ENCODE assay signal across 22 mouse cellular contexts in the genomic region with DNA sequence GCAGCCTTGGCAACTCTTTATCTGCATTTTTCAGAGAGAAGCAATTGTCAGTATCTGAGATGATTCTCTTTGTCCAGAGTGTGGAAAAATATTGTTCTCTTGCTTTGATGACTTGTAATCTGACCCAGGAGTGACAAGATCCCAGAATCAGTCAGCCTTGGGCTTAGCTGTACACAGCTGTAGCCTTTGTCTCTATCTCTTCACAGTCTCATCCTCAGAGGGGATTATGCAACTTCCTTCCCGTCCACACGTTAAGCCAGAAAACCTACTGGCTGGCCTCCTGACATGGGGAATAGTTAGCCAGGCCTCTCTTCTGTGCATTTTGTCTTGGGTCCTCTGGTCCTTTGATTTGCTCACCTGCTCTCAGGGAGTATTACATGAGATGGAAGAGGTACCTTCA. TPM values are rescaled to one million over a fixed set of nuclear protein-coding genes. Genes with fewer than 3 reads are reported as not detected.
A peak's percentile ranks its signal among the peaks of the same experiment; 100 is the strongest.
DNase-seq lines count a peak whose midpoint lies in the region; ATAC-seq and TF ChIP-seq lines count a peak whose summit lies in the region.
"Had no signal": no experiment of that assay in that cellular context is flagged by ENCODE, and none has a peak within 500 bp of the region (broad histone marks: within the 10 kb centered on the region; RNA-seq: fewer than 3 reads in every experiment).

No protein-coding gene starts in this region.

- H3K79me2 ChIP-seq in C2C12 (ENCODE audit: control insufficient read depth, insufficient read depth): no peaks in the 10 kb centered on the region

- TF ChIP-seq CTCF in C2C12 (IDR thresholded peaks at IDR 0.05; ENCODE audit: control insufficient read depth, insufficient read depth, insufficient read length): no peak

- H3K4me1 ChIP-seq in lung, embryonic 16.5 days (replicated peaks; ENCODE audit: control insufficient read depth, insufficient read depth, low read length): peaks cover 22% of the 10 kb centered on the region
- H3K4me1 ChIP-seq: forebrain, embryonic 13.5 days; hindbrain, embryonic 12.5 days had no signal

- intact Hi-C loops in heart, postnatal 25 days (cut with DNase I): no loop called here

- no peak overlapping the region for H3ac ChIP-seq in C2C12 (ENCODE audit: control insufficient read depth, insufficient read length, low read depth)

- no peak overlapping the region for H3K9ac ChIP-seq in lung, embryonic 16.5 days (ENCODE audit: low read length)
- H3K9ac ChIP-seq: embryonic facial prominence, embryonic 13.5 days; forebrain, embryonic 13.5 days; heart, embryonic 13.5 days; hindbrain, embryonic 12.5 days had no signal

- H3K79me3 ChIP-seq in C2C12 (ENCODE audit: low read depth): no peaks in the 10 kb centered on the region

- no peak overlapping the region for H3K4me3 ChIP-seq in lung, embryonic 16.5 days (ENCODE audit: low read length)
- H3K4me3 ChIP-seq in C2C12 (ENCODE audit: insufficient read depth, poor library complexity, severe bottlenecking): no peak overlapping the region
- H3K4me3 ChIP-seq: embryonic facial prominence, embryonic 13.5 days; forebrain, embryonic 13.5 days; gastrocnemius, adult 2 months; heart, embryonic 13.5 days; hindbrain, embryonic 12.5 days had no signal

- WGBS in lung, embryonic 16.5 days: 27% methylated on average over 2 of the region's 2 CpGs

- peak; percentile 31; the same call in 1 of the 2 replicates for ATAC-seq in lung, embryonic 16.5 days (ENCODE audit: low read depth)
- ATAC-seq in granulocyte monocyte progenitor cell, adult 5-6 weeks (replicated peaks; ENCODE audit: poor library complexity, severe bottlenecking): peak; percentile 61
- no peak for ATAC-seq in cerebellum, adult (ENCODE audit: insufficient number of reproducible peaks, low FRiP score, low TSS enrichment)
- ATAC-seq: forebrain, embryonic 13.5 days; hindbrain, embryonic 16.5 days; inflammation-experienced regulatory T-cells, adult 6 months had no signal

- H3K27ac ChIP-seq in lung, embryonic 16.5 days (ENCODE audit: low read length): 0 out of 2 replicates have a peak overlapping the region, but pooled peaks have one; percentile 7
- H3K27ac ChIP-seq: embryonic facial prominence, embryonic 13.5 days; forebrain, embryonic 13.5 days; gastrocnemius, adult 2 months; heart, embryonic 13.5 days; hindbrain, embryonic 12.5 days had no signal

- H3K4me2 ChIP-seq in lung, embryonic 16.5 days (ENCODE audit: low read depth, low read length): no peak overlapping the region
- H3K4me2 ChIP-seq: embryonic facial prominence, embryonic 13.5 days; forebrain, embryonic 13.5 days; heart, embryonic 13.5 days; hindbrain, embryonic 12.5 days had no signal

- H3K9me3 ChIP-seq in lung, embryonic 16.5 days (ENCODE audit: control insufficient read depth, low read length): no peaks in the 10 kb centered on the region
- H3K9me3 ChIP-seq: embryonic facial prominence, embryonic 13.5 days; forebrain, embryonic 13.5 days; heart, embryonic 13.5 days; hindbrain, embryonic 12.5 days had no signal

- DNase-seq in lung, postnatal 10 days: no peak
- DNase-seq in skeletal muscle tissue, adult 2 months (ENCODE audit: low read depth, low spot score): peak; percentile 40
- no peak for DNase-seq in heart, postnatal 25 days (ENCODE audit: low spot score)
- DNase-seq: adrenal gland, adult 2 months; adrenal gland, postnatal 25 days; B cell, adult 2 months; cerebellum, adult 8-10 months; cerebellum, postnatal 25 days; gastrocnemius, adult 2 months; gastrocnemius, postnatal 25 days; heart, postnatal 4 days had no signal

- no peaks in the 10 kb centered on the region for H3K36me3 ChIP-seq in lung, embryonic 16.5 days (ENCODE audit: control insufficient read depth, insufficient read depth, low read length)
- no peaks in the 10 kb centered on the region for H3K36me3 ChIP-seq in C2C12 (ENCODE audit: control insufficient read depth, insufficient read depth)
- H3K36me3 ChIP-seq: embryonic facial prominence, embryonic 13.5 days; heart, embryonic 13.5 days; hindbrain, embryonic 12.5 days had no signal

- H3K27me3 ChIP-seq in lung, embryonic 16.5 days (ENCODE audit: control insufficient read depth, insufficient read depth, low read depth, low read length): no peaks in the 10 kb centered on the region
- H3K27me3 ChIP-seq in C2C12 (ENCODE audit: control insufficient read depth, insufficient read depth, insufficient read length): no peaks in the 10 kb centered on the region
- H3K27me3 ChIP-seq: forebrain, embryonic 13.5 days; hindbrain, embryonic 12.5 days had no signal

TF ChIP-seq in C2C12, 6 proteins besides CTCF, POLR2A, EP300 and RAD21:
- TF ChIP-seq MYOG (IDR thresholded peaks at IDR 0.05; ENCODE audit: control insufficient read depth, extremely low read depth, insufficient read length) (no peak), CEBPB (IDR thresholded peaks at IDR 0.05; ENCODE audit: low read depth) (peak; percentile 42)

RNA-seq across cellular contexts. Expression of a gene that starts 31.4 kb away (rescaled TPM):
- polyA plus RNA-seq in lung, embryonic 16.5 days (2015; fragmentation: Nextera tagmentation; extraction: Ambion mirVana): 106 and 113 TPM in 2 replicates
- polyA plus RNA-seq in C2C12 (2012; fragmentation: generic; extraction: Trizol): 25.9 TPM
- not detected in 2 replicates for total RNA-seq in granulocyte monocyte progenitor cell, adult 5-6 weeks (2014; fragmentation: Nextera tagmentation)
- total RNA-seq in granulocyte monocyte progenitor cell, adult 5-6 weeks (2017): not detected in 2 replicates
- total RNA-seq in heart, postnatal 25 days (2021): 100 to 1,000 TPM in 1 of 2 experiments, 10 to 100 TPM in 1; 90.4 to 120 TPM
- total RNA-seq: MEL had no signal
- polyA plus RNA-seq: inflammation-experienced regulatory T-cells, adult 6 months had no signal

Comparison
In these comparisons a context has a peak if more than half of its experiments do, and no peak if none do; other contexts are left out.
1. RNA of a gene that starts 31.4 kb away (total RNA-seq): 90.4 to 120 TPM in heart, postnatal 25 days; not detected in granulocyte monocyte progenitor cell, adult 5-6 weeks; every median in the first group is over 10 times any median in the second.